13 mouse cellular contexts compared by ENCODE assay signal in genomic region chr15:74121621-74122020, GRCm38 (mm10).
"Had no signal": no experiment of that assay in that cellular context is flagged by ENCODE, and none has a peak within 500 bp of the region (broad histone marks: within the 10 kb centered on the region; RNA-seq: fewer than 3 reads in every experiment).

No protein-coding gene starts in this region.

- ATAC-seq: intestine, embryonic 16.5 days; midbrain, embryonic 13.5 days had no signal

- H3K36me3 ChIP-seq: kidney, embryonic 15.5 days; limb, embryonic 13.5 days; midbrain, embryonic 13.5 days; neural tube, embryonic 12.5 days had no signal

- DNase-seq: kidney, adult 2 months; kidney, postnatal 14 days; lung, adult 18-20 months; thymus, adult 18-20 months; thymus, postnatal 14 days had no signal

- H3K4me2 ChIP-seq: kidney, embryonic 15.5 days; limb, embryonic 13.5 days; midbrain, embryonic 13.5 days; neural tube, embryonic 12.5 days had no signal

- H3K9ac ChIP-seq: kidney, embryonic 15.5 days; limb, embryonic 13.5 days; liver, embryonic 14.5 days; midbrain, embryonic 13.5 days; neural tube, embryonic 12.5 days had no signal

- H3K4me3 ChIP-seq: kidney, embryonic 15.5 days; left cerebral cortex, adult 2 months; limb, embryonic 13.5 days; midbrain, embryonic 13.5 days; neural tube, embryonic 12.5 days had no signal

- H3K27ac ChIP-seq: kidney, embryonic 15.5 days; left cerebral cortex, adult 2 months; limb, embryonic 13.5 days; liver, embryonic 14.5 days; midbrain, embryonic 13.5 days; neural tube, embryonic 12.5 days; stomach, postnatal 0 days had no signal

- H3K27me3 ChIP-seq: kidney, embryonic 15.5 days; limb, embryonic 13.5 days; midbrain, embryonic 13.5 days; neural tube, embryonic 12.5 days had no signal

- H3K4me1 ChIP-seq: kidney, embryonic 15.5 days; limb, embryonic 13.5 days; midbrain, embryonic 13.5 days; neural tube, embryonic 12.5 days had no signal

- H3K9me3 ChIP-seq: kidney, embryonic 15.5 days; limb, embryonic 13.5 days; neural tube, embryonic 12.5 days had no signal
